Mouse (Mus musculus): ENCODE results near the gene Cnnm1. TPM values are rescaled to one million over a fixed set of nuclear protein-coding genes. Genes with fewer than 3 reads are reported as not detected.

Cnnm1 gene
- polyA plus RNA-seq, 1 experiment from 2014 or later, result 0.34 TPM

DNA sequence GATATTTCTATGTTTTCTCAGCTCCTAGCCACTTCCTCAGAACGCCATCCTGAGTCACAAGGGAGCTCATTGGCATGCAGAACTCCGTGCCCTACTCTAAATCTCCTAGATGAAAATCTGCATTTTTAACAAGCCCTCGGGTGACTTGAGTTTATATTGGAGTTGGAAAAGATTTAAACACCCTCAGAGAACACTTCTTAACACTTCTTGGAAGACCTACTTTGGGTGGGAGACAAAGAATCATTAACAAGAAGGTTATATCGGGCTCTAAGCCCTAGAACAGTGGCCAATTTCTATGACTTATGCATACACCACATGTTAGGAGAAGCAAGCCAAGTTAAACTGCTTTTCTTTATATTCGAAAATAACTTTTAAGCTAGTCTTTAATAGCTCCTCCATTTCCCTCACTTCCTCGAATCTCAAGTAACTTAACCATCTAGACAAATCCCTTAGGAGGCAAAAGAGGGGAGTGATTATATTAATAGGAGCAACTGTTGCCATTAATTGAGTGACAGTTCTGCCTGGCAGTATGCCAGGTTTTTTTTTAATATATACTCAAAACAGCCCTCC, 4.5 kb downstream of the Cnnm1 start:
- Histone ChIP-seq H3K4me3 (no peak overlapping the region), H3K27me3 (ENCODE audit: insufficient read depth, poor library complexity, severe bottlenecking) (peaks cover 42% of the 10 kb centered on the region), H3K27ac (no peak overlapping the region), H3K4me1 (replicated peaks) (peaks cover 22% of the 10 kb centered on the region), H3K9me3 (peaks cover 10% of the 10 kb centered on the region), H3K36me3 (0 out of 2 replicates have a peak, but pooled peaks cover 4% of the 10 kb centered on the region)
- 87% methylated on average over 6 of the region's 6 CpGs for WGBS
- no peak for DNase-seq (ENCODE audit: low spot score)

DNA sequence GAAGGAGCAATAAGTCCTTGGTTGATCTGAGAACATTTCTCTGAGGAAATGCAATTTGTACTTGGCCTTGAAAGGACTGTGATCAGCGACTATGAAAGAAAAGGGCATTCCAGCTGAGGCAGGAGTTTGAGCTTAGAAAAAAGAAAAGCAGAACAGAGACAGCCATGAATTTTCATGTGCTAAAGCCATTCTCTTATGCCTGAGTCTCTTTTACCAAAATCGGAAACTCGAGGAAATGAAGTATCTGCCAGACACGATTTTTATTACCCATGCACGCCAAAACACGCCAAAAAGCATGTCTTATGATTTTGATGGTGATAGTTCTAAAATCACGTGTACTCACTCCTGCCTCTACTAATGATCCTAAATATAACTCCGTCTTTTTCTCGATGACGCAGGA, 11.3 kb downstream of the Cnnm1 start:
- Histone ChIP-seq H3K36me3 (no peaks in the 10 kb centered on the region), H3K9me3 (no peaks in the 10 kb centered on the region), H3K27me3 (ENCODE audit: insufficient read depth, poor library complexity, severe bottlenecking) (no peaks in the 10 kb centered on the region), H3K4me3 (no peak overlapping the region), H3K27ac (no peak overlapping the region), H3K4me1 (replicated peaks) (no peaks in the 10 kb centered on the region)
- DNase-seq (ENCODE audit: low spot score), result no peak
- WGBS, result 90% methylated on average over 10 of the region's 10 CpGs

DNA sequence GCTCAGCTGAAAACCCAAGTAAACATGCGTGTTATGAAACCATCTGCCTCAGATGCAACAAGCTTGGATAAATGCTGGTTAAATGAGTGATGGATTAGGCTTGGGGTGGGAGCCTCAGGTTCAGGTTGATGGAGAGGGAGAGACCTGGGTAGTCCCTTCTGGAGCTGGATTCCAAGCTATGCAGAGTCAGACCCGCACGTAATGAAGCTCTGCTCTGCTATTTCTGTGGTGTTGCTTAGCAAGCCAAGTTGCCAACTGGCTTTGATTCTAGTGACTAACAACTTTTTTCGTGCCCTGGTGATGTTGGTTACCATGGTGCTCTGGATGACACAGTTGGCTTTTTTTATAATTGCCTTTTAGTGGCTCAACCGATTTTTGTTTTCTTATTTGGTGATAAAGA, 11.9 kb downstream of the Cnnm1 start:
- no peak for DNase-seq (ENCODE audit: low spot score)
- Histone ChIP-seq H3K4me1 (replicated peaks) (no peaks in the 10 kb centered on the region), H3K27me3 (ENCODE audit: insufficient read depth, poor library complexity, severe bottlenecking) (no peaks in the 10 kb centered on the region), H3K36me3 (no peaks in the 10 kb centered on the region), H3K9me3 (no peaks in the 10 kb centered on the region), H3K27ac (no peak overlapping the region), H3K4me3 (no peak overlapping the region)
- 87% methylated on average over 5 of the region's 5 CpGs for WGBS

DNA sequence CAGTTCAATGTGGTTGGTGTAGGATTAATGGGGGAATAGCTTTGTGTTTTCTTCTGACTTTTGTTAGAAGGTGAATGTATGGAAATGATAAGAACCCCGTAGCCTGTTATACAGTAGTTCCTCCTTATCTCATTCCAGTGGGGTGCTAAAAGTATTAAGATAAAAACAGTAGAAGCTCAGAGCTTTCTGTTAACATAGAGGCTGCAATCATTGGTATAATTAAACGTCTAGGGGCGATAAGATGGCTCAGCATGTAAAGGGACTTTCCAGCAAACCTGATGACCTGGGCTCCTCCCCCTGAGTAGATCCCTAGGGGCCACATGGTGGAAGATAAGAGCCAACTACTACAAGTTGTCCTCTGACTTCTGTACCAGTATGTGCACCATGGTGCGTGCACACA, 12.8 kb downstream of the Cnnm1 start:
- H3K27me3 ChIP-seq (ENCODE audit: insufficient read depth, poor library complexity, severe bottlenecking), result no peaks in the 10 kb centered on the region
- H3K9me3 ChIP-seq, result no peaks in the 10 kb centered on the region
- DNase-seq (ENCODE audit: low spot score), result no peak
- H3K4me3 ChIP-seq, result no peak overlapping the region
- H3K27ac ChIP-seq, result no peak overlapping the region
- H3K4me1 ChIP-seq (replicated peaks), result no peaks in the 10 kb centered on the region
- H3K36me3 ChIP-seq, result no peaks in the 10 kb centered on the region
- WGBS, result 87% methylated on average over 4 of the region's 4 CpGs

DNA sequence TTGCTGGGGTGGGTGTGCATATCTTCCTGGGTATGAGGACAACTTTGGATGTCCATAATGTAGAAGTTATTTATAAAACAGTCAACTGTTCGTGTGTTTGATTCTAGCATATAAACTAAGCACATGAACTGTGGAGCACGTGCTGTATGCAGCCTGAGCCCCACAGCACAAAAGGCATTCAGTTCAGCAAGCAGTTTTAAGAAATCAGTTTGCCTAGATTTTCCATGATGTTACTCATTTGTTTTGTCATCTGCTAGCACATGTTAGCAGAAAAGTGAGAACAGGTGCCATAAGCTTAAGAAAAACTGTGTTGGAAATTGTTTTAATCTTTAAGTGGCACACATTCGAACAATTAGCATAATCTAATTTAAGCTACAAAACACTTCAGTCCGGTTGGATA, 19.7 kb downstream of the Cnnm1 start:
- Histone ChIP-seq H3K36me3 (no peaks in the 10 kb centered on the region), H3K4me1 (replicated peaks) (no peaks in the 10 kb centered on the region), H3K4me3 (no peak overlapping the region), H3K9me3 (no peaks in the 10 kb centered on the region), H3K27me3 (ENCODE audit: insufficient read depth, poor library complexity, severe bottlenecking) (no peaks in the 10 kb centered on the region), H3K27ac (no peak overlapping the region)
- WGBS, result 82% methylated on average over 4 of the region's 4 CpGs
- no peak for DNase-seq (ENCODE audit: low spot score)

DNA sequence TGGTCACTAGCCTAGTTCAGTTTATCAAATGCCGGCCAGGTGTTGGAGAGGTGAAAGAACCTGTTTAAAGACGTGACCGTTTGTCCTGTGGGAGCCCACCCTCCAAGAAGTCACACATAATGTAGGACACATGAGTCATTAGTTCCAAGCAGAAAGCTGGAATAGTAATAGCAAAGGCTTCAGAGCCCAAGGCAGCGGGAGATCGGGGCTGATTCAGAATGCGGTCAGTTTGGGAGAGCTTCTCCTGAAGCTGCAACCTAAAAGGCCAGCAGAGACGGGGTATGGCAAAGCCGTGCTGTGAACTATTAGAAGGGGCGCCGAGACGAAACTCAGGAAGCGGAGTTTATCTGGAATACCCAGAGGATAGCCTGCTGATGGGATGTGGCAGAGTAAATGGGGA, 20.2 kb downstream of the Cnnm1 start:
- Histone ChIP-seq H3K4me1 (replicated peaks) (no peaks in the 10 kb centered on the region), H3K36me3 (no peaks in the 10 kb centered on the region), H3K4me3 (no peak overlapping the region), H3K27ac (no peak overlapping the region), H3K9me3 (no peaks in the 10 kb centered on the region), H3K27me3 (ENCODE audit: insufficient read depth, poor library complexity, severe bottlenecking) (no peaks in the 10 kb centered on the region)
- 90% methylated on average over 12 of the region's 12 CpGs for WGBS
- DNase-seq (ENCODE audit: low spot score), result no peak

DNA sequence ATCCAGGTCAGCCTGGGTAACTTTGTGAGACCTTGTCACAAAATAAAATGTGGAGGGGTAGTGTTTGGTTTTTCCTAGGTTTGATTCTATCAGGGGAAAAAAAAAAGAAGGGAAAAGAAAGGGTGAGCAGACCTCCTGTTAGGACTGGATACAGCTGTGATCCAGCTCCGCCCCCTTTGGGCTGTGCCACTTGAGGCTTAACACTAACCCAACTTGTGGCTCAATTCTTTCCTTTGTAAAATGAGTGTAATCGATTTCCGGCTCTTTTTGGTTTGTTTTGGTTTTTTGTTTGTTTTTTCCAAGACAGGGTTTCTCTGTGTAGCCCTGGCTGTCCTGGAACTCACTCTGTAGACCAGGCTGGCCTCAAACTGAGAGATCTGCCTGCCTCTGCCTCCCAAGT, 21.9 kb downstream of the Cnnm1 start:
- no peak overlapping the region for H3K27ac ChIP-seq
- H3K4me1 ChIP-seq (replicated peaks), result no peaks in the 10 kb centered on the region
- no peak overlapping the region for H3K4me3 ChIP-seq
- DNase-seq (ENCODE audit: low spot score), result no peak
- WGBS, result 90% methylated on average over 3 of the region's 3 CpGs
- H3K36me3 ChIP-seq, result no peaks in the 10 kb centered on the region
- H3K27me3 ChIP-seq (ENCODE audit: insufficient read depth, poor library complexity, severe bottlenecking), result no peaks in the 10 kb centered on the region
- no peaks in the 10 kb centered on the region for H3K9me3 ChIP-seq

DNA sequence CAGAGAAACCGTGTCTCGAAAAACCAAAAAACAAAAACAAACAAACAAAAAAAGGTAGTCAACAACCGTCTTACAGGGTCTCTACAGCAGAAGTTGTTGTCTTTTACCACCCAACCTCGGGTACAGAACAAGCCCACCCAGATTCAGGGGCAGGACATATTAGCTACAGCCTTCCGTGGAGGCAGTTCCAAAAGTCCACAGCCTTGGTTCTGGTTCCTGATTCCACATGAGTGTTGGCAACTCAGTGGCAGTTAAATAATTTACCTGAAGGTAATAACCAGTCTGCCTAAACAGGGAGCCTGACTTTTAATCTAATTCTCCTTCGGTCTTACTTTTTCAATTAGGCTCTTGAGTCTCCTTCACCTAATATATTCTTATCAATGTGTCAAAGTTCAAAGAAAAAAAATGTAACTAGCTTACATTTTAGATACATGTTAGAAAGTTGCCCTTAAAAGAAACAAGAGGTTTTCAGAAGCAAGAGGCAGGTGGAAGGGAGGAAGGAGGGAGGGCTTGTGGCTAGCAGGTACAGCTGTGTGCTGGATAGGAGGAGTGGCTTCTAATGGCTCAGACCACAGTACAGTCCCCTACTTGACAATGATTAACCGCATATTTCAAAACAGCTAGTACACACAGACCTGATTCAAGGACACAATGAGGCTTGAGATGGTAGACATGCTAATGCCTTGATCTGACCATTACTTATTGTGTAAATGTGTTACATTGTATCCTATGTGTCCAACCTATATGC, 23.5 kb downstream of the Cnnm1 start:
- no peak for DNase-seq (ENCODE audit: low spot score)
- no peaks in the 10 kb centered on the region for H3K4me1 ChIP-seq (replicated peaks)
- H3K4me3 ChIP-seq, result no peak overlapping the region
- H3K27me3 ChIP-seq (ENCODE audit: insufficient read depth, poor library complexity, severe bottlenecking), result no peaks in the 10 kb centered on the region
- no peaks in the 10 kb centered on the region for H3K9me3 ChIP-seq
- H3K36me3 ChIP-seq, result no peaks in the 10 kb centered on the region
- H3K27ac ChIP-seq, result no peak overlapping the region
- WGBS, result 88% methylated on average over 7 of the region's 7 CpGs

DNA sequence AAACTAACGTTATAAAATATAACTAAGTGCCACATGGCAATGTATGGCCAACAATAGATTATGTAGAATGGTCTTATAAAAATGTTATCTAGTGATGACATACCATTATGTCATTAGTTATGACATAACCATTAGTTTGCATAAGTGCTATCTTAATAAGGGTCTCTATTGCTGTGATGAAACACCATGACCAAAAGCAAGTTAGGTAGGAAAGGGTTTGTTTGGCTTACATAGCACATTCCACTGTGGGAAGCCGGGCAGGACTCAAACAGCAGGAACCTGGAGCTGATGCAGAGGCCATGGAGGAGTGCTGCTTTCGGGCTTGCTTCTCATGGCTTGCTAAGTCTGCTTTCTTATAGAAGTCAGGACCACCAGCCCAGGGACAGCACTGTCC, 24.1 kb downstream of the Cnnm1 start:
- Histone ChIP-seq H3K27ac (no peak overlapping the region), H3K4me1 (replicated peaks) (peaks cover 2% of the 10 kb centered on the region), H3K4me3 (no peak overlapping the region), H3K27me3 (ENCODE audit: insufficient read depth, poor library complexity, severe bottlenecking) (no peaks in the 10 kb centered on the region), H3K9me3 (no peaks in the 10 kb centered on the region), H3K36me3 (no peaks in the 10 kb centered on the region)
- DNase-seq (ENCODE audit: low spot score), result no peak
- WGBS, result 83% methylated on average over 3 of the region's 3 CpGs

DNA sequence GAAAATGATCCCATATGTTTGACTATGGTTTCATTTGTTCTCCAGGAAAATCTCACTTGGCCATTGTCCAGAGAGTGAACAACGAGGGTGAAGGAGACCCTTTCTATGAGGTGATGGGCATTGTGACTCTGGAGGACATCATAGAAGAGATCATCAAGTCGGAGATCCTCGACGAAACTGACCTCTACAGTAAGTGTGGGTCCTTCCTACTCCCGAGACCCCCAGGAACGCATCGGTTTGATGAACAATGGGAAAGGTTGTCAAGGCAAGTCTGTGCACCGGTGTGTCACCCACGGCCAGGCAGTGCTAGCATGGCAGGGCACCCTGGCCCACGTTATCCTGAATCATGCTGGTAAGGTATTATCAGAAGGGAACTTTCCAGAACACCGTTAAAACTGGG, 24.8 kb downstream of the Cnnm1 start:
- Histone ChIP-seq H3K36me3 (no peaks in the 10 kb centered on the region), H3K27ac (no peak overlapping the region), H3K27me3 (ENCODE audit: insufficient read depth, poor library complexity, severe bottlenecking) (no peaks in the 10 kb centered on the region), H3K4me3 (no peak overlapping the region), H3K9me3 (no peaks in the 10 kb centered on the region), H3K4me1 (replicated peaks) (peaks cover 7% of the 10 kb centered on the region)
- DNase-seq (ENCODE audit: low spot score), result no peak
- 91% methylated on average over 11 of the region's 11 CpGs for WGBS

DNA sequence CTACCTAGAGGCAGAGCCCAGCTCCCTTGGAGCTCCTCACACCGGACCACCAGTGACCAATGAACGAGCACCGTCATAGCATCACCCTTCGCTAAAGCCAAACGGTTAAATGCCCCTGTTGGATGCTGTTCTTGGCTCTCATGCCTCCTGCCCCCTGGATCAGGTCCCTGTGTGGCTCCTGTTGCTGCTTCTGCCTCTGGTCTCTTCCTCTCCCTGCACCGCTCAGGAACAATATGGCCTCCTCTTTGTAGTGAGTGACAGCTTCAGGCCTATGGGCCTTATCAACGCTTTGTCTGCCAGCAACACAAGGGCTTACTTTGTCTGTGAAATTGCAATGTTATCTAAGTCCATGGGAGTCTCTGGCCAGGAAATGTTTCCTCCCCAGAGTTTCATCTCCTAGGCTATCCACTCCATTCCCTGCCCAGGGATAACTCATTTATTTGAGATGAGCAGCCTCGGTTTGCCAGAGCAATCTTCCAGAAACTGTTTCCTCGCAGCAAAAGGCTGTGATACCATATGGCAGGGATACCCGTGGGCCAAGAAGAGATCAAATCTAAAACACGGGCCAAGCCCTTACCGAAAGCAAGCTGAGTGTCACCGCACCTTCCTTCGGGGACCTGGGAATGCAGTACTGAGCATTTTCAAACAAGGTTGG, 25.5 kb downstream of the Cnnm1 start:
- no peaks in the 10 kb centered on the region for H3K36me3 ChIP-seq
- DNase-seq (ENCODE audit: low spot score), result no peak
- H3K27ac ChIP-seq, result no peak overlapping the region
- no peaks in the 10 kb centered on the region for H3K27me3 ChIP-seq (ENCODE audit: insufficient read depth, poor library complexity, severe bottlenecking)
- 89% methylated on average over 14 of the region's 14 CpGs for WGBS
- peaks cover 7% of the 10 kb centered on the region for H3K4me1 ChIP-seq (replicated peaks)
- no peaks in the 10 kb centered on the region for H3K9me3 ChIP-seq
- H3K4me3 ChIP-seq, result no peak overlapping the region

DNA sequence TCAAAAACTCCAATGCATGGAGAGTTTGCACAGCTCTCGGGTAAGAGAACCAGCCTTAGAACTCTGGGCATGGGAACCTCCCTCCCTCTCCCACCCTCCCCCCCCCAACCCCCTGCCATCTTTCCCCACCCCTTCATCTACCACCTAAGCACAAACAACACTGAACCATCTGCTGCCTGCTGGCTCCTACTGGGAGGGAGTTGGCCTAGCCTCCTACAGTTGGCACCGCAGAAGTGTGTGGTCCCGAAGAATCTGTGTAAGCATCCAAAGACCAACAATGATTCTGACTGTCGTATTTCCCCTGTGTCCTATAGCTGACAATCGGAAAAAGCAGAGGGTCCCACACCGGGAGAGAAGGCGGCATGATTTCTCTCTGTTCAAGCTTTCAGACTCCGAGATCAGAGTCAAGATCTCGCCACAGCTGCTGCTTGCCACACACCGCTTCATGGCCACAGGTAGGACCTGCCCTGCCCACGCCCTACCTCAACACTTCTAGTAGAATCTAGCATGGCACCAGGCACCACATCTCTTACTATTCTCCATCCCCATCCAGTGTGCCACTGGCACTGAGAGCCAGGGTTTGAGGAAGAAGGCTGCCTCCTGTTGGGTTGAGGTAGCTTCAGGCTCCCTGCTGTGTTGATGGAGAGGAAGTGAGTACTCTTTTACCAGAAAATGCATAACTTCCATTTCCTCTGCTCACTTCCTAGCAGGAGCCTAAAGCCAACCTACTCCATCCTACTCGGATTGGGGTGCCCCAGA, 27.9 kb downstream of the Cnnm1 start:
- no peaks in the 10 kb centered on the region for H3K27me3 ChIP-seq (ENCODE audit: insufficient read depth, poor library complexity, severe bottlenecking)
- H3K9me3 ChIP-seq, result no peaks in the 10 kb centered on the region
- no peak for DNase-seq (ENCODE audit: low spot score)
- 84% methylated on average over 12 of the region's 12 CpGs for WGBS
- H3K36me3 ChIP-seq, result no peaks in the 10 kb centered on the region
- no peak overlapping the region for H3K27ac ChIP-seq
- H3K4me1 ChIP-seq (replicated peaks), result peaks cover 7% of the 10 kb centered on the region
- no peak overlapping the region for H3K4me3 ChIP-seq

DNA sequence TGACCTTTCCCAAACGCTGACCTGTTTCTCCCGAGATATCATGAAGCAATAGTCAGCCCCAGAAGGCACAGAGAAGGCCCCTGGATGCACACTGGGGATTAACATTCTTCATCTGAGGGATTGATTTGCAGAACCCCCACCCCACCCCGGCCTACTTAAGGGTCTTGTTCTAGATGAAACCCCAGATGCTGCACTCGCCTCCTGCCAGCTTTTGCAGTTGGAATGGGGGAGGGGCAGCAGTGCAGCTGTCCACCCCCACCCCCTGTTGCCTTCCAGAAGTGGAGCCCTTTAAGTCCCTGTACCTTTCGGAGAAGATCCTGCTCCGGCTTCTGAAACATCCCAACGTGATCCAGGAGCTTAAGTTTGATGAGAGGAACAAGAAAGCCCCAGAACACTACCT, 29.1 kb downstream of the Cnnm1 start:
- no peak for DNase-seq (ENCODE audit: low spot score)
- H3K27me3 ChIP-seq (ENCODE audit: insufficient read depth, poor library complexity, severe bottlenecking), result no peaks in the 10 kb centered on the region
- no peaks in the 10 kb centered on the region for H3K36me3 ChIP-seq
- peaks cover 7% of the 10 kb centered on the region for H3K4me1 ChIP-seq (replicated peaks)
- 72% methylated on average over 7 of the region's 7 CpGs for WGBS
- no peaks in the 10 kb centered on the region for H3K9me3 ChIP-seq
- H3K27ac ChIP-seq, result no peak overlapping the region
- no peak overlapping the region for H3K4me3 ChIP-seq
